Mouse (Mus musculus) stomach, embryonic 16.5 days (tissue): ENCODE measurements around the gene Tmem235. TPM values are rescaled to one million over a fixed set of nuclear protein-coding genes. Genes with fewer than 3 reads are reported as not detected.
A peak's percentile ranks its signal among the peaks of the same experiment; 100 is the strongest.

Experiments
- ATAC-seq: fragments of 200-750 bp; cut with Nextera tagmentation; 2 replicates; pipeline ENCODE4 v1.8.0; 2017; ENCODE audit warnings: moderate number of reproducible peaks, moderate TSS enrichment; ENCODE audit not compliant: insufficient read depth, low FRiP score
- H3K27ac ChIP-seq: fragments of 300-500 bp; sonication (generic); 2 replicates; pipeline ENCODE4 v1.5.1; 2014; ENCODE audit warnings: low read length
- H3K27me3 ChIP-seq: fragments of 300-500 bp; sonication (generic); 2 replicates; pipeline ENCODE4 v1.6.1; 2014; ENCODE audit warnings: low read length, control low read depth, mixed read lengths; ENCODE audit not compliant: control insufficient read depth, insufficient read depth
- H3K36me3 ChIP-seq: fragments of 300-500 bp; sonication (generic); 2 replicates; pipeline ENCODE4 v1.6.1; 2014; ENCODE audit warnings: low read length; ENCODE audit not compliant: control insufficient read depth, insufficient read depth
- H3K4me1 ChIP-seq: fragments of 300-500 bp; sonication (generic); 2 replicates; pipeline ENCODE4 v1.6.1; 2014; ENCODE audit warnings: low read length, control low read depth, mixed read lengths; ENCODE audit not compliant: control insufficient read depth, insufficient read depth
- H3K4me2 ChIP-seq: fragments of 300-500 bp; sonication (generic); 2 replicates; pipeline ENCODE4 v1.6.1; 2014; ENCODE audit warnings: low read depth, low read length, mixed read lengths
- H3K4me3 ChIP-seq: fragments of 300-500 bp; sonication (generic); replicated peaks from 2 replicates; pipeline ENCODE4 v1.5.1; 2014; ENCODE audit warnings: mild to moderate bottlenecking, low read length
- H3K9ac ChIP-seq: fragments of 300-500 bp; sonication (generic); 2 replicates; pipeline ENCODE4 v1.6.1; 2014; ENCODE audit warnings: low read length
- H3K9me3 ChIP-seq: fragments of 300-500 bp; sonication (generic); replicated peaks from 2 replicates; pipeline ENCODE4 v1.6.1; 2016; ENCODE audit warnings: low read length, control low read depth; ENCODE audit not compliant: control insufficient read depth
- WGBS: fragments of 180-500 bp; shearing (Covaris S2); extraction: QIAGEN DNeasy Blood & Tissue Kit; methylation state at CpG from one replicate; pipeline ENCODE4 v1.1.7; 2014; 5-methylcytosine and 5-hydroxymethylcytosine counted together
- polyA plus RNA-seq: library from polyadenylated mRNA; unstranded; fragments of >200 nt; fragmentation: Nextera tagmentation; extraction: Ambion mirVana; gene quantifications from 2 replicates; pipeline ENCODE4 v1.2.1, GENCODE M21; 2015

Gene Tmem235
- polyA plus RNA-seq, 1 experiment from 2014 or later, result not detected

- H3K4me1 ChIP-seq, result peaks cover 51% of the 10 kb centered on the region
- no peak overlapping the region for H3K4me3 ChIP-seq
- H3K4me2 ChIP-seq, result peak overlapping the region; percentile 74; the same call in 1 of the 2 replicates
- H3K27me3 ChIP-seq, result no peaks in the 10 kb centered on the region
- peak overlapping the region; percentile 73 for H3K27ac ChIP-seq
- no peak for ATAC-seq
- no peaks in the 10 kb centered on the region for H3K9me3 ChIP-seq
- H3K9ac ChIP-seq, result no peak overlapping the region
- H3K36me3 ChIP-seq, result no peaks in the 10 kb centered on the region
- WGBS, result 76% methylated on average over 6 of the region's 6 CpGs
Observed at GRCm38 (mm10) chr11:117823411-117823810, 37.1 kb upstream of the Tmem235 start.

- Histone ChIP-seq H3K4me1 (peaks cover 60% of the 10 kb centered on the region), H3K36me3 (no peaks in the 10 kb centered on the region)
- WGBS, result 12% methylated on average over 23 of the region's 23 CpGs
Observed at GRCm38 (mm10) chr11:117824060-117824969, 36.2 kb upstream of the Tmem235 start.

GRCm38 (mm10) chr11:117825333-117826101 lies 35.0 kb upstream of the Tmem235 start, which contains the start of the genes Afmid and Tk1:
TSS of gene Afmid (plus strand) at chr11:117825924.
TSS of gene Tk1 (minus strand) at chr11:117826092.
- H3K9me3 ChIP-seq, result no peaks in the 10 kb centered on the region

More at GRCm38 (mm10) chr11:117824060-117824969, 36.2 kb upstream of the Tmem235 start:
- peak overlapping the region; percentile 74 for H3K4me2 ChIP-seq
- peak overlapping the region; percentile 55 for H3K4me3 ChIP-seq
- ATAC-seq, result peak; percentile 59
- no peaks in the 10 kb centered on the region for H3K9me3 ChIP-seq
- no peaks in the 10 kb centered on the region for H3K27me3 ChIP-seq
- H3K9ac ChIP-seq, result peak overlapping the region; percentile 77
- peak overlapping the region; percentile 94 for H3K27ac ChIP-seq

GRCm38 (mm10) chr11:117826164-117826563 lies 34.4 kb upstream of the Tmem235 start:
- H3K9me3 ChIP-seq, result no peaks in the 10 kb centered on the region

More at GRCm38 (mm10) chr11:117825333-117826101, 35.0 kb upstream of the Tmem235 start, which contains the start of the genes Afmid and Tk1:
- Histone ChIP-seq H3K9ac (peak within 1 kb of the TSS; percentile 77), H3K4me3 (peak within 1 kb of the TSS; percentile 55), H3K4me2 (peak within 1 kb of the TSS; percentile 74), H3K27me3 (no peaks in the 10 kb centered on the region), H3K27ac (peak within 1 kb of the TSS; percentile 94), H3K4me1 (peaks cover 72% of the 10 kb centered on the region), H3K36me3 (no peaks in the 10 kb centered on the region)
- under 1% methylated on average over 34 of the region's 34 CpGs for WGBS
- peak; percentile 63; the same call in 1 of the 2 replicates for ATAC-seq

GRCm38 (mm10) chr11:117826916-117827315 lies 33.6 kb upstream of the Tmem235 start:
- H3K9ac ChIP-seq, result peak overlapping the region; percentile 77
- H3K9me3 ChIP-seq, result no peaks in the 10 kb centered on the region
- peaks cover 76% of the 10 kb centered on the region for H3K4me1 ChIP-seq
- ATAC-seq, result no peak
- H3K27me3 ChIP-seq, result no peaks in the 10 kb centered on the region
- H3K36me3 ChIP-seq, result no peaks in the 10 kb centered on the region
- H3K4me2 ChIP-seq, result peak overlapping the region; percentile 74
- WGBS, result 37% methylated on average over 8 of the region's 8 CpGs
- H3K4me3 ChIP-seq, result no peak overlapping the region; the same call in 1 of the 2 replicates
- peak overlapping the region; percentile 94; the same call in 1 of the 2 replicates for H3K27ac ChIP-seq

More at GRCm38 (mm10) chr11:117826164-117826563, 34.4 kb upstream of the Tmem235 start:
- Histone ChIP-seq H3K27ac (peak overlapping the region; percentile 94), H3K4me2 (peak overlapping the region; percentile 74), H3K27me3 (no peaks in the 10 kb centered on the region), H3K4me3 (peak overlapping the region; percentile 55), H3K9ac (peak overlapping the region; percentile 77), H3K4me1 (peaks cover 76% of the 10 kb centered on the region), H3K36me3 (no peaks in the 10 kb centered on the region)
- 0 out of 2 replicates have a peak, but pooled peaks have one; percentile 3 for ATAC-seq
- WGBS, result 3% methylated on average over 5 of the region's 5 CpGs

- Histone ChIP-seq H3K4me2 (peak overlapping the region; percentile 74; the same call in 1 of the 2 replicates), H3K27ac (peak overlapping the region; percentile 94; the same call in 1 of the 2 replicates)
- 45% methylated on average over 3 of the region's 3 CpGs for WGBS
Observed at GRCm38 (mm10) chr11:117827386-117827785, 33.2 kb upstream of the Tmem235 start.

GRCm38 (mm10) chr11:117828149-117828887 lies 32.2 kb upstream of the Tmem235 start:
- H3K9me3 ChIP-seq, result no peaks in the 10 kb centered on the region
- peak overlapping the region; percentile 94 for H3K27ac ChIP-seq
- no peak for ATAC-seq
- H3K36me3 ChIP-seq, result no peaks in the 10 kb centered on the region
- peak overlapping the region; percentile 40 for H3K9ac ChIP-seq
- H3K4me1 ChIP-seq, result peaks cover 70% of the 10 kb centered on the region
- no peak overlapping the region; the same call in 1 of the 2 replicates for H3K4me2 ChIP-seq
- 58% methylated on average over 18 of the region's 18 CpGs for WGBS
- H3K4me3 ChIP-seq, result no peak overlapping the region
- no peaks in the 10 kb centered on the region for H3K27me3 ChIP-seq

More at GRCm38 (mm10) chr11:117827386-117827785, 33.2 kb upstream of the Tmem235 start:
- ATAC-seq, result no peak
- Histone ChIP-seq H3K9me3 (no peaks in the 10 kb centered on the region), H3K27me3 (no peaks in the 10 kb centered on the region), H3K4me1 (peaks cover 77% of the 10 kb centered on the region), H3K4me3 (no peak overlapping the region), H3K36me3 (no peaks in the 10 kb centered on the region), H3K9ac (peak overlapping the region; percentile 40; the same call in 1 of the 2 replicates)
